Mouse (Mus musculus): Measurements from ENCODE around the gene Prkd2.

GRCm38 (mm10) chr7:16869497-16869896 is 26.8 kb downstream of the Prkd2 start:
- TF ChIP-seq CTCF (IDR thresholded peaks at IDR 0.05; ENCODE audit: borderline replicate concordance, control insufficient read depth, extremely low read depth, insufficient read depth, low read length, poor library complexity) (no peak), POLR2A (IDR thresholded peaks at IDR 0.05; ENCODE audit: control insufficient read depth, extremely low read depth, insufficient read depth, low read length, poor library complexity) (no peak)
